Mouse (Mus musculus) gastrocnemius, postnatal 14 days (tissue): ENCODE measurements around the gene Scgb1b12. TPM values are rescaled to one million over a fixed set of nuclear protein-coding genes. Genes with fewer than 3 reads are reported as not detected.
"Not testable (repeated sequence)": the region's sequence is repeated elsewhere in the genome, so short reads cannot be mapped to it uniquely, and the experiment has no call there.

ENCODE experiments used
- DNase-seq: peaks from one replicate; pipeline ENCODE4 v3.0.0; 2021; ENCODE audit warnings: mixed read lengths
- intact Hi-C: fragments of 180-260 bp; cut with DNase I; formaldehyde crosslinking; loops from one replicate; pipeline ENCODE4 v1.15.1; 2025; ENCODE audit warnings: low total_unique reads
- long read RNA-seq, 2 experiments: library from polyadenylated mRNA; stranded (forward); transcript quantifications; one replicate each; pipeline ENCODE4 v2.0.0; 2021
- total RNA-seq, 2 experiments: library from RNA; stranded (reverse); gene quantifications; 2 replicates each; pipeline ENCODE4 v1.2.3; 2021

Gene Scgb1b12
- not detected for total RNA-seq
- long read RNA-seq, experiment 1: 0 reads
- long read RNA-seq, experiment 2: 0 reads

- intact Hi-C loops: not testable (repeated sequence)
These were observed at the start of gene Scgb1b12 for GRCm38 (mm10) chr7:32333882-32334281. Scgb1b12 (plus strand) TSS chr7:32334182.

GRCm38 (mm10) chr7:32327145-32327544 lies 6.8 kb upstream of the Scgb1b12 start, which contains the start of gene Scgb2b12:
Scgb2b12 (minus strand) TSS chr7:32327245.
- intact Hi-C loops, DNase-seq: not testable (repeated sequence)

More at GRCm38 (mm10) chr7:32333882-32334281, at the start of gene Scgb1b12:
- not testable (repeated sequence) for DNase-seq

Other genes starting within 250 kb of the Scgb1b12 start
- not detected for gene Scgb1b10, start 233.3 kb upstream of the Scgb1b12 start, total RNA-seq
- gene Scgb2b11, start 123.0 kb upstream of the Scgb1b12 start, total RNA-seq: not detected
- not detected for gene Scgb1b11, start 111.3 kb upstream of the Scgb1b12 start, total RNA-seq
- not detected for gene Scgb2b12, start 6.9 kb upstream of the Scgb1b12 start, total RNA-seq
- gene Scgb1b29, start 107.4 kb downstream of the Scgb1b12 start, total RNA-seq: not detected